Mouse (Mus musculus) CH12.LX (cell line): ENCODE measurements at regions not wholly inside any gene's neighbourhood (a gene's known extent, or its start where the extent isn't known, plus 50 kb on each side); places are given as distances from the start of the nearest gene placed in this dataset.

Experiments used
- DNase-seq: peaks from one replicate; pipeline ENCODE4 v3.0.0-alpha.2; 2013; ENCODE audit errors: extremely low read depth
- H3K27ac ChIP-seq: 2 replicates; pipeline ENCODE4 v1.5.1; 2012; ENCODE audit warnings: low read depth, mild to moderate bottlenecking, control low read depth, moderate library complexity; ENCODE audit not compliant: insufficient read depth
- H3K27me3 ChIP-seq: replicated peaks from 2 replicates; pipeline ENCODE3; 2012; ENCODE audit warnings: inconsistent platforms
- H3K36me3 ChIP-seq, 2 experiments: replicated peaks in 1 of 2; 2 replicates each; pipeline versions ENCODE3 to v1.6.1; 2012; ENCODE audit warnings: inconsistent platforms in 1 of 2, low read length in 1 of 2, mild to moderate bottlenecking in 1 of 2, mixed read lengths in 1 of 2, moderate library complexity in 1 of 2; ENCODE audit not compliant: control insufficient read depth in 1 of 2, insufficient read depth in 1 of 2
- H3K4me1 ChIP-seq, 2 experiments: 2 replicates each; pipeline ENCODE4 v1.6.1; 2012; ENCODE audit warnings: inconsistent platforms in 1 of 2, moderate library complexity in 1 of 2; ENCODE audit not compliant: insufficient read depth in 2 of 2, control insufficient read depth in 1 of 2
- H3K4me2 ChIP-seq: 2 replicates; pipeline ENCODE4 v1.6.1; 2012; ENCODE audit warnings: low read depth, mild to moderate bottlenecking, control low read depth; ENCODE audit not compliant: poor library complexity, insufficient read depth, severe bottlenecking
- H3K4me3 ChIP-seq, 3 experiments: fragments of 150-350 bp in 1 of 3; sonication (generic) in 1 of 3; replicated peaks in 1 of 3; 2 replicates each; pipeline versions ENCODE3 to v1.5.1; 2011 to 2012; ENCODE audit warnings: low read depth in 2 of 3, low read length in 2 of 3, mild to moderate bottlenecking in 2 of 3, moderate library complexity in 2 of 3, control low read depth in 1 of 3, improper control_type of control experiment in 1 of 3, inconsistent platforms in 1 of 3, mixed read lengths in 1 of 3; ENCODE audit not compliant: poor library complexity in 1 of 3
- H3K79me2 ChIP-seq: replicated peaks from 2 replicates; pipeline ENCODE4 v1.6.1; 2012; ENCODE audit warnings: mild to moderate bottlenecking, moderate library complexity; ENCODE audit not compliant: control insufficient read depth, poor library complexity, insufficient read depth, severe bottlenecking; ENCODE audit errors: extremely low read depth
- H3K9ac ChIP-seq: 2 replicates; pipeline ENCODE4 v1.6.1; 2012; ENCODE audit warnings: low read depth, mild to moderate bottlenecking, control low read depth, moderate library complexity; ENCODE audit not compliant: insufficient read depth
- H3K9me3 ChIP-seq: replicated peaks from 2 replicates; pipeline ENCODE3; 2012; ENCODE audit warnings: low read length, inconsistent platforms, mixed read lengths
- CTCF ChIP-seq, 2 experiments: IDR thresholded peaks in 1 of 2; conservative IDR thresholded peaks in 1 of 2; 2 replicates each; pipeline ENCODE4 v1.5.1; 2011 to 2012; ENCODE audit warnings: low read depth in 2 of 2, low read length in 2 of 2, improper control_type of control experiment in 1 of 2, inconsistent platforms in 1 of 2, mild to moderate bottlenecking in 1 of 2, moderate library complexity in 1 of 2
- E2F4 ChIP-seq: IDR thresholded peaks from 2 replicates; pipeline ENCODE4 v1.6.1; 2011; ENCODE audit warnings: low read depth, low read length, improper control_type of control experiment; ENCODE audit not compliant: insufficient replicate concordance
- EP300 ChIP-seq: IDR thresholded peaks from 2 replicates; pipeline ENCODE4 v1.6.1; 2011; ENCODE audit warnings: low read length, improper control_type of control experiment
- GABPA ChIP-seq: IDR thresholded peaks from 2 replicates; pipeline ENCODE4 v1.6.1; 2012; ENCODE audit warnings: low read depth, low read length, improper control_type of control experiment, inconsistent platforms; ENCODE audit not compliant: insufficient replicate concordance
- IRF4 ChIP-seq: IDR thresholded peaks from 2 replicates; pipeline ENCODE4 v1.6.1; 2014; ENCODE audit warnings: low read depth, mild to moderate bottlenecking, inconsistent platforms, low read length, improper control_type of control experiment
- JUND ChIP-seq: conservative IDR thresholded peaks from 2 replicates; pipeline ENCODE4 v1.6.1; 2011; ENCODE audit warnings: low read depth, low read length, improper control_type of control experiment
- KAT2A ChIP-seq: IDR thresholded peaks from 2 replicates; pipeline ENCODE4 v1.6.1; 2012; ENCODE audit warnings: low read length, improper control_type of control experiment, inconsistent platforms; ENCODE audit not compliant: insufficient replicate concordance
- MAFK ChIP-seq: IDR thresholded peaks from 2 replicates; pipeline ENCODE4 v1.6.1; 2011; ENCODE audit warnings: low read length, improper control_type of control experiment; ENCODE audit not compliant: insufficient replicate concordance
- MAX ChIP-seq: IDR thresholded peaks from 2 replicates; pipeline ENCODE4 v1.6.1; 2011; ENCODE audit warnings: low read length, improper control_type of control experiment
- MXI1 ChIP-seq: IDR thresholded peaks from 2 replicates; pipeline ENCODE4 v1.6.1; 2011; ENCODE audit warnings: mild to moderate bottlenecking, low read depth, low read length, improper control_type of control experiment
- NRF1 ChIP-seq: IDR thresholded peaks from 2 replicates; pipeline ENCODE4 v1.6.1; 2014; ENCODE audit warnings: low read depth, mild to moderate bottlenecking, inconsistent platforms, low read length, improper control_type of control experiment, moderate library complexity
- POLR2A ChIP-seq: IDR thresholded peaks from 2 replicates; pipeline ENCODE4 v1.6.1; 2011; ENCODE audit warnings: low read depth, mild to moderate bottlenecking, improper control_type of control experiment, low read length
- POLR2AphosphoS2 ChIP-seq: IDR thresholded peaks from 2 replicates; pipeline ENCODE4 v1.6.1; 2011; ENCODE audit warnings: low read depth, low read length, improper control_type of control experiment
- RAD21 ChIP-seq: IDR thresholded peaks from 2 replicates; pipeline ENCODE4 v1.6.1; 2011; ENCODE audit warnings: low read depth, mild to moderate bottlenecking, low read length, improper control_type of control experiment, moderate library complexity
- RCOR1 ChIP-seq: conservative IDR thresholded peaks from 2 replicates; pipeline ENCODE4 v1.6.1; 2012; ENCODE audit warnings: low read depth, mild to moderate bottlenecking, inconsistent platforms, low read length, improper control_type of control experiment
- SMC3 ChIP-seq: IDR thresholded peaks from 2 replicates; pipeline ENCODE4 v1.6.1; 2011; ENCODE audit warnings: low read depth, low read length, improper control_type of control experiment
- TBP ChIP-seq: conservative IDR thresholded peaks from 2 replicates; pipeline ENCODE4 v1.6.1; 2011; ENCODE audit warnings: low read depth, low read length, improper control_type of control experiment
- TCF12 ChIP-seq: IDR thresholded peaks from 2 replicates; pipeline ENCODE4 v1.6.1; 2014; ENCODE audit warnings: low read depth, mild to moderate bottlenecking, inconsistent platforms, low read length, improper control_type of control experiment
- USF1 ChIP-seq: IDR thresholded peaks from 2 replicates; pipeline ENCODE4 v1.6.1; 2014; ENCODE audit warnings: low read depth, mild to moderate bottlenecking, inconsistent platforms, low read length, improper control_type of control experiment
- USF2 ChIP-seq: conservative IDR thresholded peaks from 2 replicates; pipeline ENCODE4 v1.6.1; 2011; ENCODE audit warnings: low read depth, low read length, improper control_type of control experiment
- ZKSCAN1 ChIP-seq: IDR thresholded peaks from 2 replicates; pipeline ENCODE4 v1.6.1; 2012; ENCODE audit warnings: low read depth, inconsistent platforms, low read length, improper control_type of control experiment, borderline replicate concordance
- ZNF384 ChIP-seq: IDR thresholded peaks from 2 replicates; pipeline ENCODE4 v1.6.1; 2012; ENCODE audit warnings: low read depth, low read length, improper control_type of control experiment, inconsistent platforms
- dilution Hi-C: fragments of 300-500 bp; cut with MboI; formaldehyde crosslinking; loops from 2 replicates; pipeline ENCODE4 v1.14.3; 2020; ENCODE audit warnings: low sequenced_read_pairs; ENCODE audit not compliant: extremely low pct_unique_long_range_greater_than_20kb, extremely low pct_ligation_motif_present
- in situ Hi-C: fragments of 300-500 bp; cut with MboI; formaldehyde crosslinking; loops from 3 replicates; pipeline ENCODE4 v1.14.3; 2019; ENCODE audit warnings: low sequenced_read_pairs, low pct_ligation_motif_present, low pct_unique_long_range_greater_than_20kb, mixed read lengths

DNA sequence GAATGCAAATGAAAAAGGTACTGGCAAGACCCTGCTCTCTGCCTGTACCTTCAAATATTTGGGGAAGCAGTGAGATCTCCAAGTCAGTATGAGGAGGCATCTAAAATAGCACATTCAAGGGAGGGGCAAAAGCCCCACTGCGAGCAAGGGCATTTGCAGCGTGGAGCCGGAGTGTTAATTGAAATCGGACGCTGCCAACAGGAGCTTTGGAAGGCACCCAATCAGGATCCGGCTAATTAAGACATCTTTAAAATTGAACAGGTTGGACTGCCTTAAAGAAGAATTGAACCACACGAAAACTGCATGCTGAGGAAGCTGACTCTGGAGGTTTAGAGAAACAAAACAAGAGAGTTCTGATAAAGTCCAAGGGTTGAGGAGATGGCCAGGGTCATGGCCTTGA is 311.5 kb downstream of the Vrk1 start:
- peaks cover 83% of the 10 kb centered on the region for H3K9me3 ChIP-seq
- in situ Hi-C loops = no loop called here
- no peak overlapping the region for H3K4me3 ChIP-seq
- no peaks in the 10 kb centered on the region for H3K27me3 ChIP-seq
- dilution Hi-C loops = no loop called here
- H3K9ac ChIP-seq = no peak overlapping the region
- no peaks in the 10 kb centered on the region for H3K4me1 ChIP-seq
- H3K4me2 ChIP-seq = no peak overlapping the region
- no peak for DNase-seq
- TF ChIP-seq MAX = no peak
- TF ChIP-seq NRF1 = no peak
- TF ChIP-seq TCF12 = no peak
- no peak for TF ChIP-seq USF2
- TF ChIP-seq RCOR1 = no peak
- no peak for TF ChIP-seq ZKSCAN1
- no peaks in the 10 kb centered on the region for H3K79me2 ChIP-seq
- no peak overlapping the region for H3K27ac ChIP-seq
- H3K36me3 ChIP-seq = no peaks in the 10 kb centered on the region

DNA sequence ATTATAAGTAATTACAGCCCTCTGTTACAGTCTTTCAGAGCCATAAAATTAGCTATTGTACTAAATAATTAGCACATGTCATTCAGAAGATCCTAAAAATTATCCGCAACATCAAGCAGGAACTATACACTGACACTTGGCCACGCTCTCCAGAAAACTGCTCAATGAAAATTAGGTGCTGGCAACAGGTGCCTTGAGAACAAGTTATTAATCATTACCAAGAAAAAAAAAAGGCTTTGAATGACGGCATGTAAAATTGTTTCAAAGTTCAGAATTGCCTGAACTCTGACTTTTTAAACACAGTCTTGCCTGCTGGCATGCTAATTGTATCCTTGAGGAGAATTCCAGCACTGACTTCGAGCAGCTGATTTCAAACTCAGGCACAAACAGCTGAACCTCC is 316.6 kb downstream of the Vrk1 start:
- H3K79me2 ChIP-seq = no peaks in the 10 kb centered on the region
- no peak overlapping the region for H3K4me3 ChIP-seq
- no peaks in the 10 kb centered on the region for H3K36me3 ChIP-seq
- in situ Hi-C loops = no loop called here
- no peak overlapping the region for H3K4me2 ChIP-seq
- H3K27me3 ChIP-seq = no peaks in the 10 kb centered on the region
- H3K27ac ChIP-seq = no peak overlapping the region
- no peaks in the 10 kb centered on the region for H3K4me1 ChIP-seq
- no peak for DNase-seq
- TF ChIP-seq RAD21 = no peak
- no peak for TF ChIP-seq POLR2A
- TF ChIP-seq MAFK = no peak
- TF ChIP-seq USF1 = no peak
- TF ChIP-seq JUND = no peak
- no peak for TF ChIP-seq KAT2A
- no peak for TF ChIP-seq IRF4
- dilution Hi-C loops = no loop called here
- H3K9me3 ChIP-seq = peaks cover 72% of the 10 kb centered on the region
- H3K9ac ChIP-seq = no peak overlapping the region

DNA sequence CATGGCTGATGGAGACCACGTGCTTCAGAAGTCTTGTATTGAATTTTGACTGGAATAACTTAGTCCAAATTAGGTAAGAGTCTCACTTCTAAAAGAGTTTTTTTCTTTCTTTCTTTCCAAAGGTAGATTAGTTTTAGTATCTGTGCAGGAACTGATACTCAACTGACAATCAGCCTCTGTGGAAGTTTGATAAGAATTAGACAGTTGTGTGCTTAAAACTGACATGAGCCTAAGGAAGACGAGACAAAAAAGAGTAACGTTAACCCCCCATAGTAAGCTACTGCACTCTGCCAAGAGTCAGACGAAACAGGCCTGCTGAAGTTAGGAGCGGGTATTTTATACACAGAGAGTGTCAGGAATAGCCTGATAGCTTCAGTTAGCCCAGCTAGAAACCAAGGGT is 317.3 kb downstream of the Vrk1 start:
- in situ Hi-C loops (no loop called here), dilution Hi-C loops (no loop called here)

More for the DNA sequence above, 317.3 kb downstream of the Vrk1 start:
- H3K9ac ChIP-seq = no peak overlapping the region
- peaks cover 69% of the 10 kb centered on the region for H3K9me3 ChIP-seq
- no peak overlapping the region for H3K27ac ChIP-seq
- DNase-seq = no peak
- H3K27me3 ChIP-seq = no peaks in the 10 kb centered on the region
- no peak overlapping the region for H3K4me3 ChIP-seq
- no peak overlapping the region for H3K4me2 ChIP-seq
- no peaks in the 10 kb centered on the region for H3K36me3 ChIP-seq
- TF ChIP-seq EP300 (no peak), POLR2AphosphoS2 (no peak), GABPA (no peak), MXI1 (no peak), ZNF384 (no peak), NRF1 (no peak), CTCF (conservative IDR thresholded peaks at IDR 0.05 in 1 of 2, IDR thresholded peaks at IDR 0.05 in 1 of 2; ENCODE audit: low read depth in 2 of 2, low read length in 2 of 2) (no peak), E2F4 (no peak), TBP (no peak), SMC3 (no peak)
- TF ChIP-seq, all 38 proteins: peak for 0
- Histone ChIP-seq H3K79me2 (no peaks in the 10 kb centered on the region), H3K4me1 (no peaks in the 10 kb centered on the region)
